Mouse (Mus musculus) frontal cortex, adult (tissue): ENCODE measurements around the gene Ndufc2.

Experiments used
- ATAC-seq: cut with Nextera tagmentation; 2 replicates; pipeline ENCODE4 v1.9.2; 2017; ENCODE audit warnings: mild to moderate bottlenecking, moderate library complexity, mixed read lengths; ENCODE audit not compliant: low TSS enrichment

Ndufc2 gene

GRCm38 (mm10) chr7:97386806-97387370, 12.9 kb upstream of the Ndufc2 start:
- peak; percentile 94 for ATAC-seq

DNA sequence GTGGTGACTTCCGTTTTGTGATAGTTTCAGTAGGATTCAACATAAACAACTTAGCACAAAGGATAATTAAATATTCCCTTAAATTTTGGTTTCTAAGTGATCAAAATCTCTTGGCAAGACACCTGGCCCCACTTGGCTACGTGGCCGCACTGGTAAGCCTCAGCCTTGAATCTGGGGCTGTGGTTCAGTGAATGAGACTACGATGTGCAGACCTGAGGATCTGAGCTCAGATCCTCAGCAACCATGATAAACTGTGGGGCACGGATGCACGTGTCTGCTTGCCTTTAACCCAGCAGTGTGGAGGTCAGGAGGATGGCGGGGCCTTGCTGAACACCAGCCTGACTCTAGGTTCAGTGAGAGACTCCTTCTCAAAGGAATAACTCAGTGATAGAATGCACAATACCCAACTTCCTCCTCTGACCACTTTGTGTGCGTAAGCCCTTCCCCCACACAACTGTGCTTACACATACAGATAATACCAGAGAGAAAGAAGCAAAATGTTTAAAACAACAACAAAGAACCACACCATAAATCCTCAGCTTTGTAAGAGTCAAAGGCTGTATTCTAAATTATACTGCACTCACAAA, 12.1 kb upstream of the Ndufc2 start:
- ATAC-seq, result no peak

GRCm38 (mm10) chr7:97388541-97388940, 11.3 kb upstream of the Ndufc2 start:
- ATAC-seq, result no peak

- ATAC-seq, result no peak; the same call in 1 of the 2 replicates
These were observed 8.3 kb upstream of the Ndufc2 start for GRCm38 (mm10) chr7:97391293-97392078.

DNA sequence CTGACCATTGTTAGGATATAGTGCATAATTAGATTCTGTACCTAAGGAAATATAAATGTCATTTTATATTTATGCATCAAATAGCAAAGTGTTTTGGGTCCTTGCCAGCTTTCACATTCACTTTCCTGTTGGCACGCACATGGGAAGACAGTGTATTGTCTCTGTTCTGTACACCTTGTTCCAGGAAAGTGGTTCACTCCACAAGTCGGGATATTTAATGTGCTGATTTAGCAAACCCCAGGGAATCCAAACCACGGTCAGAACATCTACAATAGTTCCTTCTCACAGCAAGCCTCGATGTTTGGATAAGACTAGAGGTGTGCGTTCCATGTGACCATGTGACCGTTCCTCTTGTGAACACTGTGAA, 7.7 kb upstream of the Ndufc2 start:
- no peak for ATAC-seq

GRCm38 (mm10) chr7:97394375-97394774, 5.4 kb upstream of the Ndufc2 start:
- no peak for ATAC-seq

DNA sequence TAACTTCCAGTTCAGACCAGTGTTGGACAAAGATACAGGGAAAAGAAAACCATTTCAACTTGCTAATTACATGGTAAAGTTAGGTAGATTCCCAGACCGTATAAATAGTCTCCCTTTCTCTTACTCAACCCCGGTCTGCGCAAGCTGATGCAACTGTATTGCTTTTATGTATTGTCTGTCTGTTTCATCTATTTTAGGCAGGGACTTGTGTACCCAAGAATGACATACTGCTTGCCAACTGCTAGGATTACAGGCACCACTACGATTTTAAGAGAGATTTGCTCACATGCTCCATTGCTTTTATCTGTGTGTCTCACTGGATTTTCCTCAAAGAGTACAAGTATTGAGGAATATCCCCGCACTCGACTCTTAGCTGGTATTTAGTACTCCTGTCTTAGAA, 860 bp upstream of the Ndufc2 start:
- no peak for ATAC-seq

DNA sequence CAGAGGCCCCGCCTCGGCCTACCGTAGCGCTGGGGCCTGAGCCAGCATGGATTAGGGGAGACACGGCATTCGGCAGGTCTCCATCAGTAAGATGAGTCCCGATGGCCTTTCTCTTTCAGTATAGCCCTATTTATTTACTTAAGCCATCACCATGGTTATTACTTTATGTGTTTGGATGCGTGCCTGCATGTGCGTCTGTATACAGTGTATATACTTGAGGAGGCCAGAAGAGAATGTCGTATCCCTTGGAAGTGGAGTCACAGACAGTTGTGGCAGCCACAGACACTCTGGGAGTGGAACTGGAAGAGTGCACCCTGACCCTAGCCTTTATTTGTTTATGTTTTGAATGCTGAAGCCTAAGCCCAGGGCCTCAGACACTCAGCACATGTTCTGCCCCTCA, 7.3 kb downstream of the Ndufc2 start:
- ATAC-seq, result no peak

DNA sequence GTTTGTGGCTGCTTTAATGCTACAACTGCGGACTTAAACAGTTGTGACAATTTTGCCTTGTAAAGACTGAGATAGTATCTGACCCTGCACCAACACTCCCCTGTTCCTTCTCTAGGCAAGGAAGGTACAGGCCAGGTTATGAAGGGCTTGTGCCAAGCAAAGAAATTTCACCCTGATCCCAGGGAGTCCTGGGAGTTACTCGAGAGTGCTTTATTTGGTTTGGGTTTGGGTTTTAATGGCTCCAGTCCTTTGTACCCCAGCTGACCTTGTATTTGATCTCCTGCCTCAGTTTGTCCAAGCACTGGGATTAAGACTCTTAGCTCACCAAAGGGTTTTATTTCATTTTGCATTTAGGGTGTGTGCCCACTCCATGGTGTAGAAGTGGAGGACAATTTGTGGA, 11.3 kb downstream of the Ndufc2 start:
- ATAC-seq, result no peak

GRCm38 (mm10) chr7:97411575-97411974, 11.8 kb downstream of the Ndufc2 start:
- no peak for ATAC-seq

DNA sequence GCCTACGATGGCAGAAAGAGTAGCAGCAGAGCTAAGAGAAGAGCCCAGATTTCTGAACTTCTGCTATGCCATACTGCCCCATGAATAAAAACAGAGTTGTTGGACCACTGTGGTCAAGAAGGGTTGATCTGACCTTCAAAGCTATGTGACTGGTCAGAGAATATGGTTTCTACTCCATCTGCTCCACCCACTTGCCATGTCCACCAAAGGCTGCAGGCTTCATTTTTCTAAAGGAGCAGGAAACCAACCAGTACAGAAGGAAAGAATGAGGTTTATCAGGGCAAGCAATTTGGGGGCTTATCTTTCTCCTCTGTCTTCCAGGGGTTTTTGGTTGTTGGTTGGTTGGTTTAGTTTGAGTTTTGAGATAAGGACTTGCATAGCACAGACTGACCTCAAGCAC, 14.2 kb downstream of the Ndufc2 start:
- no peak for ATAC-seq

DNA sequence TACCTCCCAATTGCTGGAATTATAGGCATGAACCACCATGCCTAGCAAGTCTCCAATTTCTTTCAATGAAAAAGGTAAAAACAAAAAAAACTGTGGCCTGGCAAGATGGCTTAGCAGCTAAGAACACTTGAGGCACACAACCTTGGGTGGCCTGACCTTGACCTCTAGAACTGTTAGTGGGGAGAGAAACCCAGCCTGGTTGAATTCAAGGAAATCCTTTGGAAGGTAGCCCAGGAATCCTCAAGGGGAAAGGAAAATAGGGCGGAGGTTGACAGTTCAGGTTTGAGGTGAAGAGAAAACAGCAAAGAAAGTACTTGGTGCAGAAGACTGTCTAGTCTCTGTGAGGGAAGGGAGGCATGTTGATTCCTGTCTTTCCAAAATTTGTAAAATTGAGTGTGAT, 14.6 kb downstream of the Ndufc2 start:
- no peak for ATAC-seq

DNA sequence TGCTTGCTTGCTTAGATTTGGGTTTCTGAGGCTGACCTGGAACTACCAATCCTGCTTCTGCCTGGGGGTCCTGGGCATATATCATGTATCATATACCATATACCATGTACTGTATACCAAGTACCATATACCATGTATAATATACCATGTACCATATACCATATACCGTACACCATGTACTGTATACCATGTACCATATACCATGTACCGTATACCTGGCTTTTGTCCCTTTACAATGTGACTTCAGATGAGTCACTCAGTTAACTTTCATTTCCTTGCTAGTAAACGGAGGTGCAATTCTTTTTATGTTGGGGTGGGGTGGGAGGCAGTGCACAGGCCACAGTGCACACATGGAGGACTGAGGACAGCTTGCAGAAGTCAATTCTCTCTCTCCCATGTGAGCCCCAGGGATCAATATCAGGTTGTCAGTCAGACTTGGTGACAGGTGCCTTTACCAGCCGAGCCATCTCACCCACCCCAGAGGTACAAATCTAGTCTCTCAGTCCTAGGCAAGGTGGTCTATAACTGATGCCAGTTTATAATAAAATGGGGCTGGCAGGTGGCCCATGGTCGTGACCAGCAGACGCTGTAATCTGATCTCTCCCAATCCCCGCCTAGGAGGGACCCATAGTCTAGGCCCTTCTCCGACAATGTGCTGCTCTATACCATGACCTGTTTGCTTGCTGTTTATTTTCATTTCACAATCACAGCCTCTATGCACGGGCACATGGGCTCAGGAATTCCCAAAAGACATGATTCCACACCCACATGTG, 15.3 kb downstream of the Ndufc2 start:
- no peak for ATAC-seq

GRCm38 (mm10) chr7:97416473-97416872, 16.7 kb downstream of the Ndufc2 start:
- ATAC-seq, result no peak

DNA sequence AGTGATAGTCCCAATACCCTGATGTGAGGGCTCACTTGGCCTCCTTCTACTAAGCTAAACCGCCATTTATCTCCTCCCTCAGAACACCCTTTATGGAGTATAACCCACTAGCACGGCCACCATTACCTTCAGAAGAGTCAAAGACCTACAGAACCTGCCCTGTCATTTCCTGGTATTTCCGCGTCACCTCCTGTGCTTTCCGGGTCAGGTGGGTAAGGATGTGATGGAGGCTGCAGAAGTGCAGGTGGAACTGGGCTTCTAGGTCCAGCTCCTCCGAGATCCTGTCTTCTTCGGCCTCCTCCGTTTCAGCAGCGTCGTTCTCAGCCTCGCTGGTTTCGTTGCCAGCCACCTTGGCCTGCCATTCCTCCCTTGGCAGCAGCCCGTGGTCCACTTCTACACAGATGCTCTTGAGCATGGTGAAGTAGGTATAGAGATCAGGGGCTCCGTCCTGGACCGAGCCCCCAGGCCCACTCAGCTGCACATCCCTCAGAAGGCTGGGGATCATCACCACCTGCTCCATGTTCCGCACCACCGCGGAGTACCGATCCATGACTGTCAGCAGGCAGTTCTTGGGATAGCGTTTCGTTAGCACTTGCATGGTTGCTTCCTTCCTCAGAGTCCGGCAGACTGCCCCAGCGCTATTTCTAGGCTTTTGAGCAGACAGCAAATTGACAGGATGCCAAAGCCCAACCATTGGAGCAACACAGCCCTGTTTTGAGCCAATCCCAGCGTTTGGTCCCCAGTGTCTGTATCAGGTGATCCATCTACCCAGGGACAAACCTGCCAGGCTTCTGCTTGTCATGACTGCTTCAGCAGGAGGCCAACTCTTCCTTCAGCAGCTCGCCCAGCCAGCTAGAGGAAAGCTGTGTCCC, 17.3 kb downstream of the Ndufc2 start, which contains the start of gene Thrsp:
Thrsp (minus strand) TSS at position 825 of the 872 bp plus-strand sequence.
- ATAC-seq, result peak; percentile 62

DNA sequence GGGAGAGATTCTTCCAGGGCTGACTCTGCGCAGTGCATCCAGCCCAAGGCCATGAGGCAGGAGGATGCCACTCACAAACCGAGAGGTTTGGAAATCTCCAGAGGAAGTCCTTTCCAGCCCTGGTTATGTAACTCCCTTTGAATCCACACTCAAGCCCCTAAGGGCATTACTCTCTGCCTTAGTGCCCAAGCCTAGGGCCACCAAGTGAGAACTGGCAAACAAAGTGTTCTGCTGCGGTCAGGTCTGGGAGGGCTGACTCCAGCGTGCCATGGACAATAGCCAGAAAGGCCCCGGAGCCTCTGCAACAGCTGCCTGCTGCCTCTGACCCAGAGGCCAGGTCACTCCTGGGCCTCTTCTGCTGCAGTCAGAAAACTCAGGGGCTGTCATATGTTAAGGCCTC, 18.9 kb downstream of the Ndufc2 start:
- ATAC-seq, result no peak

DNA sequence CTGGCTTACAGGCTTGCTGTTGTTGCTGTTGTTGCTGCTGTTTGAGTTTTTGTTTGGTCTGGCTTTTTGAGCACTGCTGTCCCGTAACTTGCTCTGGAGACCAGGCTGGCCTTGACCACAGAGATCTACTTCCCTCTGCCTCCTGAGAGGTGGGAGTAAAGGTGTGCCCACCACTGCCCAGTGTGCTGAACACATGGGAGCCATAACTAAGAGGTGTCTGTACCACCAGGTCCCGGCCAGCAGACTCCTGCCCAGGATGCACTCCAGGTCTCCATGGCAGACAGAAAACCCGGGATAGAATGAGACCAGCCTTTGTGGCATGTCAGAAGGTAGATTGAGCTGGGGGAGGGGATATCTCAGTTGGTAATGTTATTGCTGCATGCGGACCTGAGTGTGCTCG, 19.4 kb downstream of the Ndufc2 start:
- ATAC-seq, result no peak

GRCm38 (mm10) chr7:97420406-97420805, 20.6 kb downstream of the Ndufc2 start:
- ATAC-seq, result no peak

DNA sequence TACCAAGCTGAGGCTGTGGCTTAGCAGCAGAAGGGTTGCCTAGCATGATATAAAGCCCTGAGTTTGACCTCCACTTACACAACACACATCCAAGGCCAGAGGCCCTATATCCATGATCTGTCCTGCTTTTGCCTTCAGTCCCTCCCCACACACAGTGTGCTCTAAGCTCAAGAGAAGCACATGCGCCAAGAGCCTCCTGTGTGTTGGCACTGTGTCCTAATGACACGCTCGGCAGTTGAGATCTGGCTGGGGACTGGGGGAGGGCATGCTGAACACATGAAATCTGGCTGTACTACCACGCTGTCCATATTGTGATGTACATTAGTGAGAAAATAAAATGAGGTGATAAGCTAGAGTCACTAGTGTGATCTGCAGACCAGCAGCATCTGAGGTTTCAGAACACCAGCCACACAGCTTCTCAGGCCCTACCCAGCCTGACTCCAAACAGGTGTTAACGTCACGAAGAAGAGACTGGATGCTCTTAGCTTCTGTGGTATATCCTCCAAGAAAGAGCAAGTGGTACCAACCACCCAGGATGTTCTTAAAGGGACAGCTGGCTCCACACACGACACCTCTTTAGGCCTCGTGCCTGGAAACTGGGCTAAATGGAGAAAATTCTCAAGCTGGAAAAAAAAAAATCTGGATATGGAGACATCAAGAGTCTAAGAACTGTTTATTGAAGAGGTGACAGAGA, 21.3 kb downstream of the Ndufc2 start:
- ATAC-seq, result peak; percentile 57

- no peak for ATAC-seq
These were observed 24.0 kb downstream of the Ndufc2 start for GRCm38 (mm10) chr7:97423754-97424153.
